Mouse (Mus musculus): ENCODE results near the gene Ephb1.

Gene Ephb1

GRCm38 (mm10) chr9:102305432-102306100 is 48.9 kb downstream of the Ephb1 start:
- DNase-seq (ENCODE audit: low read depth, low spot score): no peak

GRCm38 (mm10) chr9:102304796-102305195 is 49.7 kb downstream of the Ephb1 start:
- no peak for DNase-seq (ENCODE audit: low read depth, low spot score)

DNA sequence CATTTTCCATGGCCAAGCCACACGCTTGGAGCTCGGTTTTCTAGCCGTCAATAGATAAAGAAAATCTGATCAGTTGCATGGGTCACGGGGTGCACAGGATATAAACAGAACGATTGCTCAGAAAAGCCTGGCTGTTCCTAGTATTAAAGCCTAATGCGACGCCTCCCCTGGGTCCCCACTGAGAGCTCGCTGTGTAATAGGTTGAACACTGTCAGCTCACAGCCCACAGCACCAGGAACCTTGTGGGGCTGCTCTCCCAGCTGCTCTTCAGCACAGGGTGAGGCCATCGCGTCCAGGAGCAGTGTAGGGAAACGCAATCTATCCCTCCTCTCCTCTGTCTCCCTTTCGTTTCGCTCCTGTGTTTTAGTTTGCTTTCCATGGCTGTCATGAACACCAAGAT is 50.6 kb downstream of the Ephb1 start:
- DNase-seq (ENCODE audit: low read depth, low spot score): no peak

DNA sequence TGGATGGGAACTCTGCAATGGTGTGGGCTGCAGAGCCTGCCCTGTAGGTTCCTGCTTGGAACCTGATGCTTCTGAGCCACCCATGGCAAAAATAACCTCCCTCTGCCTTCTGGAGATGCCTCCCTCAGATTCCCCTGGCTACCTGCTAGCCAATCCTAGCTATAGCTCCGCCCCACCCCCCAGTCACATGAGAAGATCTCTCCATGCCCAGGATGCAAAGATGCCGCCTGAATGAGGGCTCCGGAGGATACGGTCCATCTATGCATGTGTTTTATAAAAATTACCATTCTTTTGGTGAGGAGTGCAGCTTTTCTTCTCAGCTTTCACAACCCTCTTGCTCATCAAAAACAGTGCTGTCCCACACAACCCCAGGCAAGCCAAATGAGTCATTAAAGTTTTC is 53.5 kb downstream of the Ephb1 start:
- DNase-seq (ENCODE audit: low read depth, low spot score): no peak

DNA sequence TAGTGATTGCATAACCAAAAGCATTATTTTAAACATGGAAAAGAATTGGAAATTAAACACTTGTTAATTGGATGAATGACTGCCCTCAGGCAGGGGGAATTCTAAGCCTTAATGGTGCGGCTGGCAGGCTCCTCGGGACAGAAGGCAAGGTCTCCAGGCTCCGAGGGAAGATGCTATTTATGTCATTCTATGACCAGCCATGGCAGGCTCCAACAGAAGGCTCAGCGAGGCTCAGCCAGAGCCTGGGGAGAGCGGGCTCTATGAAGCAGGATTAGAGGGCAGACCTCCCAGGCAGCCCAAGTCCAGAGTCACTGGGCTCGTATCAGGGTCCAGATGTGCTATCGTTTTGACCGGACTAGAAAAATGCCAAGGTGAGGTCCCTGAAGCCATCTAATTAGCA is 55.8 kb downstream of the Ephb1 start:
- DNase-seq (ENCODE audit: low read depth, low spot score): no peak

GRCm38 (mm10) chr9:102297986-102298385 is 56.5 kb downstream of the Ephb1 start:
- DNase-seq (ENCODE audit: low read depth, low spot score): no peak

GRCm38 (mm10) chr9:102297176-102297575 is 57.3 kb downstream of the Ephb1 start:
- DNase-seq (ENCODE audit: low read depth, low spot score): no peak

DNA sequence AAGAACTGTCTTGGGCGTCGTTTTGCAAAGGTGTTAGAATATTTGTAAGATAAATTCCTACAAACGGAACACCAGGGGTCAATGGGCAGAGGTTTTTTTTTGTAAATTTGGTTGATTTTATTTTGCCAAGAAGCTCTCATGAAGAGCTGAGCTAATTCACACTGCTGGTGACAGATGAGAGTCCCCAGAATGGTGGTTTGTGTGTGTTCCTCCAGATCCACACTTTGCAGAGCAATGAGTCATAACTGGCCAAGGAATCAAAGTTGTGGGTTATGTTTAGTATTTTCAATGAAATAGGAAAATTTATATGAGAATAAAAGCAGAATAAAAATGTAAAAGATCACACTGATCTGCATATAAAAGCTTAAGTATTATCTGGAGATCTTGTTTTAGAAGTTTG is 60.9 kb downstream of the Ephb1 start:
- no peak for DNase-seq (ENCODE audit: low read depth, low spot score)

DNA sequence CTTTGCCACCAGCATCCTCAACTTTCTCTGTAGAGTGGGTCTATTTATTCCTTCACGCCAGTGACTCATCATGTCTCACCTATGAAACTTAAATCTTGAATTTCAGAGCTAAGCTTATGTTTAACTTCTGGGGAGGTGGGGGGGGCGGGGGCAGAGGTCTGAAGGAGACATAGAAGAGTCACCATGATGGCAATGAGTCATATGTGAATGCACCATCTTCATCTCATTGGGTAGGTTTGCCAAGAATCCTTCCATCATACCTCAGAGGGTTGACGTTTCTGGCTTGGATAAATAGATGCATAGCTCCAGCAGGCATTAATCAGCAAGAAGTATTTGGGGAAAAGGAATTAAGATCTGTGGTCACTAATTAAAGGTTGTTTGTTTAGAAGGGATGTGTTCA is 63.3 kb downstream of the Ephb1 start:
- no peak for DNase-seq (ENCODE audit: low read depth, low spot score)

DNA sequence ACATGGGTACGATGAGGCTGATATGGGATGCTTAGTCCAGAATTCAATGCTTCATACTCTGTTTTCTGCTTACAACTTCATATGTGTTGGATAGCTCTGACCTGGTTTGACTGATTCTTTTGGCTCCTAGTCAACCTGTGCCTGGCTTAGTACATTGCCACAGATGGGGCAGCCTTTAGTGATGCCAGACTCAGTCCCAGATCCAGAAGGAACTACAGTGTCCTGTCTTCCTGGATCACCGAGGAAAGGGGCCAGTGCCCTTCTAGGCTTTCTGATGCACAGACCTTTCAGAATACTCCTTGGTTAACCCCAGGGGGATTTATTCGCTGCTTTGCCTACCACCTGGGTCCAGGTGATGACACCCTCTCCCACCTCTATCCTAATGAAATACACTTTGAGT is 66.1 kb downstream of the Ephb1 start:
- no peak for DNase-seq (ENCODE audit: low read depth, low spot score)

- no peak for DNase-seq (ENCODE audit: low read depth, low spot score)
These were observed 78.6 kb downstream of the Ephb1 start for GRCm38 (mm10) chr9:102275931-102276330.

GRCm38 (mm10) chr9:102274016-102274415 is 80.5 kb downstream of the Ephb1 start:
- no peak for DNase-seq (ENCODE audit: low read depth, low spot score)

- no peak for DNase-seq (ENCODE audit: low read depth, low spot score)
These were observed 81.1 kb downstream of the Ephb1 start for GRCm38 (mm10) chr9:102273469-102273808.

GRCm38 (mm10) chr9:102272731-102273468 is 81.6 kb downstream of the Ephb1 start:
- no peak for DNase-seq (ENCODE audit: low read depth, low spot score)

GRCm38 (mm10) chr9:102270496-102270895 is 84.0 kb downstream of the Ephb1 start:
- no peak for DNase-seq (ENCODE audit: low read depth, low spot score)

GRCm38 (mm10) chr9:102267311-102268027 is 87.0 kb downstream of the Ephb1 start:
- no peak for DNase-seq (ENCODE audit: low read depth, low spot score)

DNA sequence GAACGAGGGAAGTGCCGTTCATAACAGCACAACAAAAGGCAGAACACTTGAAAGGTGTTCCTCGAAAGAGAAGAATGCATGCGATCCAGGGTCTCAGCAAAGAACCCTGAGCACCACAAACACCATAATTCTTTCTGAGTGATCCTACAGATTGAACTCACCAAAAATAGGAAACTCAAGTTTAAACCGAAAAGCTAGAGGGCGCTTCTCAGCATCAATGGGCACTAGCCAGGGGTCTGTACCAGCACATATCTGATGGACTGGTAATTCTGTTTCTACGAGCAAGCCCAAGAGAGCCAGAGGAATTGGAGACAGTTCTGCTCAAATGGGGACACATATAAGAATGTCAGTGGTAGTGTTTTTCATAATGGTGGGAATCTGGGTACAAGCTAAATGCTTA is 90.7 kb downstream of the Ephb1 start:
- no peak for DNase-seq (ENCODE audit: low read depth, low spot score)

DNA sequence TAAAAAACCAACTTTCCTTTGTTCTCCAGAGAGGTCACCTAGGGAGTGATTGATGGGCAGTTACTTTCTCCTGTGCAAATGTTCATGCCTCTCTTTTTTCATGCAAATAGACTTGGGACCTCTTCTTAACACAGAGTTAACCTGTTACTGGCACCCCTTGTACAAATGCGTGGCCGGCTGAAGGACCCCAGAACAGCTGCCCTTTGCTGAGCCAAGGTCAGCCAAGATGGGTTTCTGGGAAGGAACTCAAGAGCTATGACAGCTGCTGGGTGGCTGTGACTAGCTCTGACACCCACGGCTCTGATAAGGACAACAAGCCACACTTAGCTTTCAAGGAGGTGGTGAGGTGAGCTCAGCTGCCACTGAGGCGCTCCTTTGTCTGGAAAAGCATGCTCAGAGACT is 92.4 kb downstream of the Ephb1 start:
- no peak for DNase-seq (ENCODE audit: low read depth, low spot score)

GRCm38 (mm10) chr9:102261511-102261910 is 93.0 kb downstream of the Ephb1 start:
- DNase-seq (ENCODE audit: low read depth, low spot score): no peak

GRCm38 (mm10) chr9:102256407-102256806 is 98.1 kb downstream of the Ephb1 start:
- no peak for DNase-seq (ENCODE audit: low read depth, low spot score)

- no peak for DNase-seq (ENCODE audit: low read depth, low spot score)
These were observed 98.7 kb downstream of the Ephb1 start for GRCm38 (mm10) chr9:102255803-102256202.

GRCm38 (mm10) chr9:102249124-102249816 is 105.2 kb downstream of the Ephb1 start:
- no peak for DNase-seq (ENCODE audit: low read depth, low spot score)
